Mouse (Mus musculus) ES-E14 (cell line): ENCODE data around the gene Iglon5.

Source experiments
- CHD2 ChIP-seq: IDR thresholded peaks from 2 replicates; pipeline ENCODE4 v1.6.1; 2014; ENCODE audit warnings: mild to moderate bottlenecking, low read depth, low read length, inconsistent platforms
- HCFC1 ChIP-seq: IDR thresholded peaks from 2 replicates; pipeline ENCODE4 v1.6.1; 2012; ENCODE audit warnings: low read length, inconsistent platforms, borderline replicate concordance; ENCODE audit not compliant: insufficient read depth
- MAFK ChIP-seq: IDR thresholded peaks from 2 replicates; pipeline ENCODE4 v1.6.1; 2014; ENCODE audit warnings: mild to moderate bottlenecking, low read depth, low read length, inconsistent platforms; ENCODE audit not compliant: insufficient read depth
- ZC3H11A ChIP-seq: IDR thresholded peaks from 2 replicates; pipeline ENCODE4 v1.6.1; 2012; ENCODE audit warnings: low read depth, mild to moderate bottlenecking, inconsistent platforms, low read length, borderline replicate concordance
- ZNF384 ChIP-seq: IDR thresholded peaks from 2 replicates; pipeline ENCODE4 v1.6.1; 2012; ENCODE audit warnings: low read depth, low read length, inconsistent platforms

GRCm38 (mm10) chr7:43422995-43423617 is 66.8 kb downstream of the Iglon5 start:
- TF ChIP-seq ZC3H11A (no peak), CHD2 (no peak), MAFK (no peak), HCFC1 (no peak), ZNF384 (no peak)
